Mouse (Mus musculus) heart, adult 2 months (tissue): ENCODE measurements around the gene Akr1c6.

Experiments used
- CTCF ChIP-seq: fragments of 200-600 bp; IDR thresholded peaks from 2 replicates; pipeline ENCODE4 v1.8.1; 2022; ENCODE audit warnings: antibody characterized with exemption, mild to moderate bottlenecking, moderate library complexity
- EP300 ChIP-seq: fragments of 200-500 bp; IDR thresholded peaks from 2 replicates; pipeline ENCODE4 v1.6.1; 2011; ENCODE audit warnings: low read depth, low read length, control low read depth; ENCODE audit not compliant: insufficient read depth
- POLR2A ChIP-seq: fragments of 200-500 bp; IDR thresholded peaks from 2 replicates; pipeline ENCODE4 v1.6.1; 2011; ENCODE audit warnings: mild to moderate bottlenecking, low read depth, low read length, control low read depth; ENCODE audit not compliant: insufficient read depth

GRCm38 (mm10) chr13:4384918-4385317, 49.2 kb upstream of the Akr1c6 start:
- TF ChIP-seq POLR2A (no peak), EP300 (no peak), CTCF (no peak)
